Mouse (Mus musculus) brown adipose tissue, adult 24 weeks (tissue): ENCODE results near the gene Slc25a11. TPM values are rescaled to one million over a fixed set of nuclear protein-coding genes. Genes with fewer than 3 reads are reported as not detected.
A peak's percentile ranks its signal among the peaks of the same experiment; 100 is the strongest.

Experiments
- H3K27ac ChIP-seq: fragments of 200-500 bp; replicated peaks from 2 replicates; pipeline ENCODE4 v1.5.1; 2012; ENCODE audit warnings: low read depth, mild to moderate bottlenecking, low read length
- H3K4me1 ChIP-seq: fragments of 200-500 bp; 2 replicates; pipeline ENCODE4 v1.6.1; 2012; ENCODE audit warnings: low read length, mixed read lengths; ENCODE audit not compliant: control insufficient read depth, insufficient read depth, insufficient read length
- H3K4me3 ChIP-seq: fragments of 200-500 bp; 2 replicates; pipeline ENCODE4 v1.5.1; 2012; ENCODE audit warnings: low read depth, mild to moderate bottlenecking, low read length, moderate library complexity; ENCODE audit not compliant: insufficient read depth
- polyA plus RNA-seq: library from polyadenylated mRNA; stranded (reverse); fragments of >200 nt; gene quantifications from 2 replicates; pipeline ENCODE4 v1.2.4, GENCODE M21; 2012; ENCODE audit not compliant: missing spikeins, insufficient read depth, insufficient read length

The Slc25a11 gene
- polyA plus RNA-seq, 1 experiment, result 166 TPM

DNA sequence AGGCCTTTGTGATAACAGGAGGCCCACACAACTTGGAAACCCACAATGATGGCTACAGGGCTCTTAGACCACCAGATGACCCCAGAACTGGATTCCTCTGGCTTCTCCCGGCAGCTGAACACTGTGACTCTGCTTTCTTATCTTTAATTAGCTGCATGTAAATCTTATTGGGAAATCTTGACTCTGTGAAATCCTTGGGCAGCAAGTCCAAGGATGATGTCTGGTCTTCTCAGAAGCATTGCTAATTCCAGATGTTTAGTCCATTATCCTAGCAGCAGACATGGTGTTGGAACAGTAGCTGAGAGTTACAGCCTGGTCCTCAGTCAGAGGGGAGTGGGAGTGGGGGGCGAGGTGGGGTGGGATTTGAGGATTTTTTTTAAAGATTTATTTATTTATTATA, 18.8 kb downstream of the Slc25a11 start:
- Histone ChIP-seq H3K27ac (no peak overlapping the region), H3K4me3 (no peak overlapping the region), H3K4me1 (no peaks in the 10 kb centered on the region)

DNA sequence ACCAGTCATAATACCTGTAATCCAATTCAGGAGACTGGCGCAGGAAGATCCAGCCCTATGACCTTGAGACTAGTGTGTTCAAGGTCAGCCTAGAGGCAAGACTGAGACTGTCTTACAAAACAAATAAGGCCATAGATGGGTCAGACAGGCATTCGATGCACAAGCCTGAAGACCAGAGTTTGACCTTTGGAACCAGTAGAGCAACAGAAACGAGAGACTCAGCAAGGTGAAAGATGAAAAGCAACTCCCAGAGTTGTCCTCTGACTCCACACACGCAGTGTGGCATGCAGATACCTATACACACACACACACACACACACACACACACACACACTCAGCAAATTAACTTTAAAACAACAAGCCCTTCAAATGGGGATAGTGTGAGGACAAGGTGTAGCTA, 20.4 kb downstream of the Slc25a11 start:
- no peak overlapping the region for H3K27ac ChIP-seq
- no peak overlapping the region for H3K4me3 ChIP-seq
- H3K4me1 ChIP-seq, result no peaks in the 10 kb centered on the region

DNA sequence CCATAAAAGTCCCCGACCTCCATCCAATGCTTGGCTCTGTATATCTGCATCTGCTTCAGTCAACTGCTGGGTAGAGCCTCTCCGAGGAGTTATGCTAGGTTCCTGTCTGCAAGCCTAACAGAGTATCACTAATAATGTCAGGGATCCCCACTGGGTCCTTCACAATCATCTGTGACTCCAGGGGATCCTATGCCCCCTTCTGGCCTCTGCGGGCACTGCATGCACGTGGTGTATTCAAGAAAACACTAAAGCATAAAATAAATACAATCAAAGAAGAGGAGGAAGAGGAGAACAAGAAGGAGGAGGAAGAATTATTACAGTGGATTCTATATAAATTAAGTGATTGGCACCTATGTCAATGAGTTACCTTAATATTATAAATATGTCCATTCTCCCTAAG, 21.8 kb downstream of the Slc25a11 start:
- Histone ChIP-seq H3K4me1 (no peaks in the 10 kb centered on the region), H3K27ac (no peak overlapping the region), H3K4me3 (no peak overlapping the region)

DNA sequence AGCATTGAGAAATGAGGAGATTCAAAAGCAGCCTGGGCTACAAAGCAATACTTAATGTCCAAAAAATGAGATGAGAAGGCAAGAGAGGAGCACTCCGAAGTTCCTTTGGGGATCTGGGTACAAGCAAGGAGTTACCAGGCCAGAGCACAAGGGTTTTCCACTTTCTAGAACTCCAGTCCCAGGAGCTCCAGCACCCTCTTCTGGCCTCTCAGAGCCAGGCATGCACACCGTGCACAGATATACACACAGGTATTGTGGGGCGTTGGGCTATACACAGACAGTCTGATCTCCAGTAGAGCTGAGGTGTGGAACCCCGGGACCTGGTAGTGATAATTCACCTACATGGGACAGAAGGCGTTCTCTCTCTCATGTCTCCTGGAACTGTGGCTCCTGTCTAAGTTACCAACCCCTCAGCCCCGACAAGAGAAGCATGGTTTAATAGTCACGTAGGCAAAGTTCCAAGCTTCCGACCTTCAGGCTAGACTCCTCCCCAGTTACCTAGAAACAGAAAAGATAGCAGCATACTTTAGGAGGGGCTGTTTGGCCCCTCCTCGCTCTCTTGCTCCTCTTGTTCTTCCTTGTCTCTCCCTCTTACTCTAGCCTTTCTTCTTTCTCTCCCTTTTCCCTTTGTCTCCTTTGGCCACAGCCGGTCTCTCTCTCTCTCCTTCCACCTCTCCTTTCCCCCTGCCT, 24.1 kb downstream of the Slc25a11 start:
- Histone ChIP-seq H3K4me1 (no peaks in the 10 kb centered on the region), H3K27ac (no peak overlapping the region), H3K4me3 (no peak overlapping the region)

DNA sequence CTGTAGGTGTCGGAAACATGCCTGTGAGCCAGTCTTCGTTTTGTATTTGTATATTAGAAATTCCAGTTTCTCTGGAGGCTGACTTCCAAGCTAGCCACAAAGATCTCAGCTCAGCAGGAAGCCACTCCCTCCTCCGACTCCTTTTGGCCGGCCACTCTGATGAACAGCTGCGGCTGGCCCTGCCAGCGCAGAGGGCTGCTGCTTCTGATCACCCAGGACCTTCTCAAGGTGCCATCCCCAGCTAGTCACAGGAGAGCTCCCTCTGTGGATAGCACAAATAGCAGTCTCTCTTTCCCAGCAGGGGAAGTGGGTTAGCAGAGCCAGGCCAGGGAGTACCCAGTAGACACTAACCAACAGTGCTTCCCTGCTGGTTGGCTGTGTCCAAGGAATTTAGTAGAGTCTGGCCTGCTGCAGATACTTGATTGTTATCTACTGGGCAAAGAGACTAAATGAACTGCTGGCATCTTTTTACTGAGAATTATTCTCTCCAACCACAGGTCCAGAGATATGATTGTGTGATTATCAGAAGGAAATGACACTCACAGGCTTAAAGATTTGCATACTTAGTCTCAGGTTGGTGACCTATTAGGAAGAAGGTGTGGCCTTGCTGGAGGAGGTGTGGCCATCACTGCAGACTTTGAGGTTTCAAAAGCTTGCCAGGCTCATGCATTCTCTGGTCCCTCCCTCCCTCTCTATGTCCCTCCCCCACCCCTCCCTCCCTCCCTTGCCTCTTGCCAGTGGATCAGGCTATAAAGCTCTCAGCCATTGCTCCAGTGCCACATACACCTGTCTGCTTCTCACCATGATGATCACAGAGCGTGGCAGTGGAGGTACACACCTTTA, 25.1 kb downstream of the Slc25a11 start:
- no peak overlapping the region for H3K27ac ChIP-seq
- no peaks in the 10 kb centered on the region for H3K4me1 ChIP-seq
- H3K4me3 ChIP-seq, result no peak overlapping the region

DNA sequence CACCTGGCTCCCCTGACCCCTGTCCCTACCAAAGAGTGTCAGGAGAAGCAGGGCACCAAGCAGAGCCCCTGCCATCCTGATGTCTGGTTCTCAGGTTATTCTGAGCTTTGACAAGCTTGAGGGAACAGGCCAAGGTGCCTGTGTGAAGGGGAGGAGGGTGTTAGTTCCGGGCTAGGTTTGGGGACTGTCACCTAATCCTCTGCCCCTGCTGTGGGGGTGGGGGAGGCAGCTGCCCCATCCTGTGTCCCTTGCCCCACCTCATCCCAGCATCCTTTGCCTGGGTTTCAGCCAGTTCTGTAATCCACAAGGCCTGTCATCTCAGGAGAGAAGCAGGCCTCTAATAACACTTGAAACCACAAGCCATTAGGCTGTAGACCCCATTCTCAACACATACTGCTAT, 28.2 kb downstream of the Slc25a11 start, which contains the start of gene Chrne:
Gene Chrne, minus strand, starts transcription at position 116 of the 400 bp plus-strand sequence.
- Histone ChIP-seq H3K4me3 (no peak within 1 kb of the TSS), H3K27ac (no peak within 1 kb of the TSS)

DNA sequence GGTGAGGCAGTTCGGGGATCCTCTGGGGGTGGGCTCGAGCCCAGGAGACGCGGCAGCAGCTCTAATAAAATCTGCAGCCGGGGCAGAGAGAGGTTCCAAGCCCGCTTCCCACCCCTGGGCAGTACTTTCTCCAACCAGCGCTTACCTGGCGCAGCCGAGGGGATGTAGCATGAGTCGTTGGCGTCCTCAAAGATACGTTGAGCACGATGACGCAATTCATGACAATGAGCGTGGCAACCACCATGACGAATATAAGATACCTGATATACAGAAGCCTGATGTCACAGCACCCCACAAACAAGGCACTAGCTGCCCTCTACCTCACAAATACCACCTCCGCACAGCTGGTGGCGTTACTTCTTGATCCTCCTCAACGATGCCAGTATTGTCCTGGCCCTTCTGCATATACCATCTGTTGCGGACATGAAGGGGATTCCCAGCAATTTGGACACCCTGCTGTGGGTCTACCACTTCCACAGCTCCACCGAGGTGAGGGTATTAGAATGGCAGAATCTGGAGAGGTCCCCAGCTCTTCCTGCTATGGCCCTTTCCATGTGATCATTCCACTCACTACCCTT, 31.7 kb downstream of the Slc25a11 start, which contains the start of gene 4930544D05Rik:
Gene 4930544D05Rik, plus strand, starts transcription at position 333 of the 578 bp plus-strand sequence.
- Histone ChIP-seq H3K27ac (no peak within 1 kb of the TSS), H3K4me3 (peak within 1 kb of the TSS; percentile 56), H3K4me1 (no peaks in the 10 kb centered on the region)

More for the DNA sequence above, 28.2 kb downstream of the Slc25a11 start, which contains the start of gene Chrne:
- H3K4me1 ChIP-seq, result no peaks in the 10 kb centered on the region

DNA sequence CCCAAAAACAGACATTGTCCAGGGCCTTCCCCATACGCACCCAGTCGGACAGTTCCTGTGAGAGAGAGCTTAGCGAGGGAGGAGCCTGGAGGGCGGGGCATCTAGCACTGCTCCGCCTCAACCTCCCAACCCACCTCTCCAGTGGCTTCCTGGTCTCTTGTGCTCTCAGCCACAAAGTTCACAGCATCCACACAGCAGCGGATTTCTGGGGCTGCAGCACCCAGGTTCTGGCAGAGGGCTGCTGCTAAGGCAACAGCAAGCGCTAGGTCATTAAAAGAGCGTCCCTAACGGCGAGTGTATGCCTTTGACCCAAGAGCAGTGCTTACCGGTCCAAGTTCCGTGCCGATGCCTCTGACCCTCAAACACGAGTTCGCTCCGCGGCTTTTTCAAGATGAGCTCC, 32.2 kb downstream of the Slc25a11 start:
- Histone ChIP-seq H3K4me1 (no peaks in the 10 kb centered on the region), H3K4me3 (peak overlapping the region; percentile 56), H3K27ac (no peak overlapping the region)

DNA sequence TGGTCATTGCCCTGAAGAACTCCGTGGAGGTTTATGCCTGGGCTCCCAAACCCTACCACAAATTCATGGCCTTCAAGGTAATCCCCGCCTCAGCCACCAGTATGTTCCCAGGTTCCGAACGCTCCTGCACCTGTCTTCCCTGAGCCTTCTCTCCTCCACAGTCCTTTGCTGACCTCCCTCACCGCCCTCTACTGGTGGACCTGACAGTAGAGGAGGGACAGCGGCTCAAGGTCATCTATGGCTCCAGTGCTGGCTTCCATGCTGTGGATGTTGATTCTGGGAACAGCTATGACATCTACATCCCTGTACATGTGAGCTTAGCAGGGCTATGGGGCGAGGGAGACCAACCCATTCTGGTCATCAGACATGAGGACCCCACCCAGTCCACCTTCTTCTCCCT, 34.8 kb downstream of the Slc25a11 start:
- no peaks in the 10 kb centered on the region for H3K4me1 ChIP-seq
- H3K27ac ChIP-seq, result no peak overlapping the region
- H3K4me3 ChIP-seq, result no peak overlapping the region

DNA sequence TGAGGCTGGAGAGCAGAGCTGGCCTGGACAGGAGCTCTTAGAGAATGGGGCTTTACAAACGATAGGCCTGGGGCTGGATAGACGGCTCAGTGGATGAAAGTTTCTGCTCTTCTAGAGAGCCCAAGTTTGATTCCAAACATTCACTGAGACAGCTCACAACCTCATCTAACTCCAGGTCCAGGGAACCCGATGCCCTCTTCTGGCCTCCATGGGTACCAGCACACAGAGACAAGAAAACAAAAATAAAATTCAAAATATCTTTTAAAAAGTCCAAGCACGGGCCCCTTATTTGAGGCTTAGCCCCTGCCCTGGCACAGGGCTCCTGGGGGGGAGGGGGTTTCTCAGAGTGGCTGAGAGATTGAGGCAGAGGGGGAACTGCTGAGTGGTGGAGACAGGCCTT, 36.5 kb downstream of the Slc25a11 start:
- Histone ChIP-seq H3K4me1 (no peaks in the 10 kb centered on the region), H3K4me3 (no peak overlapping the region), H3K27ac (no peak overlapping the region)

DNA sequence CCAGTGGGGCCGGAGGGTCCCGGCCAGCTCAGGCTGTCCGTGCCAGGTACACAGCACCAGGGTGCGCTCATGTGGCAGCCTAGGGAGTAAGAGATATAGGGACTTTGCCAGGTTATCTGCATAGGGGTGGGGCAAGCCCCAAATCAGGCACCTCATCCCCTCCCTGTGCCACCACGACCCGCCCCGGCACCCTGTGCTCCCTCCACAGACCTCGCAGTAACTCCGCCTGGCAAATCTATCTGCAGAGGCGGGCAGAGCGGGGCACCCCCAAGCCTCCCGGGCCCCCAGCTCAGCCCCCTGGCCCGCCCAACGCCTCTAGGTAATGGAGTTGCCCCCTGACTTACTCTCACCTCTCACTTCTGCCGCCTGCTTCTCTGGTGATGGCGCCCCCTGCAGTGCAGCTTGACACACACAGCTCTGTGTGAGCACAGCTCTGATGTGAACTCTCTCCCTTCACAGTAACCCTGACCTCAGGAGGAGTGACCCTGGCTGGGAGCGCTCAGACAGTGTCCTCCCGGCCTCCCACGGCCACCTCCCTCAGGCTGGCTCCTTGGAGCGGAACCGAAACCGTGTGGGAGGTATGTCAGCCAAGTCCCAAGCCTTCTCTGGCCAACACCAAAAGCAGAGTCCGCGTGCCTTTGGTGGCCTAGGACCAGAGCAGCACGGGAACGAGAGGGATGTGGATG, 38.8 kb downstream of the Slc25a11 start:
- no peaks in the 10 kb centered on the region for H3K4me1 ChIP-seq
- no peak overlapping the region for H3K27ac ChIP-seq
- no peak overlapping the region for H3K4me3 ChIP-seq

DNA sequence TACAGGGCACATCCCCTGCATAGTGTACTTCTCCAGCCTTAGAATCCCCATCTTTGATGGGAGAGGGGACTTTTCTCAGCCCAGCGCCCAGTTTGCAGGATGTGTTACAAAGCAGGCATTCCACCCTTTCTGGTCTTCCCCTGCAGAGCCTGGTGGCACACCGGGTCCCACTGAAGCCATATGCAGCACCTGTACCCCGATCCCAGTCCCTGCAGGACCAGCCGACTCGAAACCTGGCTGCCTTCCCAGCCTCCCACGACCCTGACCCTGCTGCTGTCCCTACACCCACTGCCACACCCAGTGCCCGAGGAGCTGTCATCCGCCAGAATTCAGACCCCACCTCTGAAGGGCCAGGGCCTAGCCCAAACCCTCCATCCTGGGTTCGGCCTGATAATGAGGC, 39.7 kb downstream of the Slc25a11 start:
- H3K27ac ChIP-seq, result no peak overlapping the region
- H3K4me3 ChIP-seq, result no peak overlapping the region

DNA sequence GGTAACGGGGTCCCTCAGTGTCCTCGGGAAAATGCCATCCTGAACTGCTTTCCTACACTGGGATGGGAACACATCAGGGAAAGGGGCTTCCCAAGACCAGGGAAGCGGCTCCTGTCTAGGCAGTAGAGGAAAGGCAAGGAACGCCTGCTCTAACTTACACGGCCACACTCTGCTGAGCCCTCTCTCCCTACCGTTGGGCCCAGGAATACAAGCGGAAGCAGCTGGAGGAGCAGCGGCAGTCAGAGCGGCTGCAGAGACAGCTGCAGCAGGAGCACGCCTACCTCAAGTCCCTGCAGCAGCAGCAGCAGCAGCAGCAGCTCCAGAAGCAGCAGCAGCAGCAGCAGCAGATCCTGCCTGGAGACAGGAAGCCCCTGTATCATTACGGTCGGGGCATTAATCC, 40.6 kb downstream of the Slc25a11 start:
- H3K27ac ChIP-seq, result no peak overlapping the region
- H3K4me1 ChIP-seq, result no peaks in the 10 kb centered on the region
- H3K4me3 ChIP-seq, result no peak overlapping the region

More for the DNA sequence above, 39.7 kb downstream of the Slc25a11 start:
- H3K4me1 ChIP-seq, result no peaks in the 10 kb centered on the region

DNA sequence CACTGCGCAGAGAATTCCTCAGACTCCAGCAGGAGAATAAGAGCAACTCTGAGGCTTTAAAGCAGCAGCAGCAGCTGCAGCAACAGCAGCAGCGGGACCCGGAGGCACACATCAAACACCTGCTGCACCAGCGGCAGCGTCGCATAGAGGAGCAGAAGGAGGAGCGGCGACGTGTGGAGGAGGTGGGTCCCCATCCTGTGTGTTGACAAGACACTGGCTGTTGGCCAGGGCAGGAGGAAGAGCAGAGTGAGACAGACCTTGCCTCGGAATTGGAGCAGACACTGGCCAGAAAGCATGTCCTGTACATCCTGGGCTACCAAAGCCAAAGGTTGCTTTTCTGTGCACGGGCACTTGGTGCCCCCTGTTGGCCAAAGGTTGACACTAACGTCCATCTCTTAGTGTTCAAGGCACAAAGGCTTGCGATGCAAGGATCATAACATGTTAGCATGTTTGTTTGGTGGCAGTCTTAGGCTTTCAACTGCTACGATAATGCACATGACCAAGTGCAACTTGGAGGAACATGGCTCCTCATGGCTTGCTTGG, 42.2 kb downstream of the Slc25a11 start:
- H3K4me3 ChIP-seq, result no peak overlapping the region
- no peak overlapping the region for H3K27ac ChIP-seq
- H3K4me1 ChIP-seq, result no peaks in the 10 kb centered on the region
